Mouse (Mus musculus) right cerebral cortex, postnatal 36 days (tissue): ENCODE results near the gene Bst1.

ENCODE experiments used
- DNase-seq, 2 experiments: peaks; one replicate each; pipeline ENCODE4 v3.0.0; 2022; ENCODE audit warnings: low spot score in 2 of 2, mixed read lengths in 1 of 2

Gene Bst1

GRCm38 (mm10) chr5:43855769-43856168 is 37.1 kb downstream of the Bst1 start:
- DNase-seq, result no peak

DNA sequence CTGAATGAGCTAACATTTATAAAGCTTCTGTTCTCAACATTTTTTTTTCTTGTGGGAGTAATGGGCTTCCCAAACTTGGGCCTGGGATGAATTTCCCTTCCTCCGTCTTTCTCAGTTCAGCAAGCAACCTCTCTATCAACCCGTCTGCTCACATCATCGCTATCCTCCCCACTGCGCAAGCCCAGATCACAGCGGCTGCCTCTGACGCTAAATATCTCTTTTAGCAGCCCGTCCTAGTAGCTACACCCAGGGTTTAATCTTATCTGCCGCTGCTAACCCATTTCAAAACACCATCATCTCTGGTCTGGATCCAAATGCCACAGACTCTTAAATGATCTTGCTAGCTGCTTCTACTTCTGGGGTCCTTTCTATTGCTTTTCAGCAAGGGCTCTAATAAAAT is 41.0 kb downstream of the Bst1 start:
- no peak for DNase-seq

GRCm38 (mm10) chr5:43860096-43860495 is 41.4 kb downstream of the Bst1 start:
- no peak for DNase-seq

GRCm38 (mm10) chr5:43860670-43861431 is 42.2 kb downstream of the Bst1 start:
- no peak for DNase-seq

- no peak for DNase-seq
Measured at GRCm38 (mm10) chr5:43863642-43864041, 45.0 kb downstream of the Bst1 start.

- peak in 1 of 2 experiments; percentile 42 for DNase-seq
Measured at GRCm38 (mm10) chr5:43865316-43865715, 46.6 kb downstream of the Bst1 start.

- DNase-seq, result no peak
Measured at GRCm38 (mm10) chr5:43868253-43868652, 49.6 kb downstream of the Bst1 start, which contains the start of gene Cd38. Gene Cd38 (plus strand): TSS chr5:43868553.

DNA sequence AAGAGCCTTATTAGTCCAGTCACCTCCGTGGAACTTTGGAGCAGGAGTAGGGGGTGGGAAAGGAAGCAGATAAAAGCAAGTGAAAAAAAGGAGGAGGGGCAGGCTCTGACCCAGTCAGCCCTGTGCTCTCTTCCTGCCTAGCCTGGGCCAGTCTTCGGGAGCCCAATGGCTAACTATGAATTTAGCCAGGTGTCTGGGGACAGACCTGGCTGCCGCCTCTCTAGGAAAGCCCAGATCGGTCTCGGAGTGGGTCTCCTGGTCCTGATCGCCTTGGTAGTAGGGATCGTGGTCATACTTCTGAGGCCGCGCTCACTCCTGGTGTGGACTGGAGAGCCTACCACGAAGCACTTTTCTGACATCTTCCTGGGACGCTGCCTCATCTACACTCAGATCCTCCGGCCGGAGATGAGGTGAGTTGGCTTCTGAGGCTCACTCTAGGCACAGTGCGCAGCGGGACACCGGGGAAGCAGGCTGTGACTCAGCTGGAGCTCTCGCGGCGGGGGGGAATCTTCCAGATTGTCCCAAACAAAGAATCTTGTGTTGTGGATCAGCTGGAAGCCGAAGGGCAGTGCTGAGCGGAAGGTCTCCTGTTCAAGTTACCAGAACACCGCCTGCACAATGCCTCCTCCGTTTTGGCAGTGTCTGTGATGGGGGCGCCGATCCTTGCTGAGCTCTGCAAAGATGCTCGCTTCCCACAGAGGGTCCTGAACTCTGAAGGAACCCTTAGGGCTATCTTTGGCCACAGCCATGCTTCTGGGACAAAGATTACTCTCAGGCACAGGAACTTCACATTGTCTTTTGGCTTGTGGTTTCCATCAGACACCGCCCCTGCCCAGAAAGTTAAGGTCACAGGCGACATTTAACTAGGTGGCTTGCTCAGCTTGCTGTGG is 50.3 kb downstream of the Bst1 start:
- DNase-seq, result no peak

DNA sequence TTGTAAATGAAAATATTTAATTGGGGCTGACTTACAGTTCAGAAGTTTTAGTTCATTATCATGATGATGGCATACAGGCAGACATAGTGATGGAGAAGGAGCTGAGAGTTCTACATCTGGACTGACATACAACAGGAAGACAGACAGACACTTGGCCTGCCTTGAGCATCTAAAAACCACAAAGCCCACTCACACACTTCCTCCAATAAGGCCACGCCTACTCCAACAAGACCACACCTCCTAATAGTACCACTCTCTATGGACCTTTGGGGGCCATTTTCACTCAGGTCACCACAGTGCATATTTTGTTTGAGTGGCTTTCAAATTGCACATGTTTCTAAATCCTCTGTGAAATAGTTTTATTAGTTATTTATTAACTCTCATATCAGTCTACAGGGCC is 53.2 kb downstream of the Bst1 start:
- DNase-seq, result no peak

DNA sequence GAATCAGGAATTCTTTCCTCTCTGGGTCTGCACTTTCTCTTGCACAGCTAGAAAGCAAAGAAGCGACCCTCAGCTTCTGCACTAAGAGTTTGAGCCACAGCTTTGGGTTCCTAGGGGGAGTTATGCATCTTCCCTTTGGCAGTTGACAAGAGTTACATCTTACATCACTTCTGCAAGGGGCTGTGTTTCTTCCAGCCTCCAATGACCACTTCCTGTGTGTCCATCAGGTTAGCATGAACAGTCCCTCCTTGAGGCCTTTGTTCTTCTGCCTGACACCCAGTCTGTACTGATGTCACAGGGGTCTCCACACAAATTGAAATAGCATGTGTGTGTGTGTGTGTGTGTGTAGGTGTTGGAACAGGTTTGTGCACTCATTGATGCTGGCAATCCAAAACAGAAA is 54.0 kb downstream of the Bst1 start:
- DNase-seq, result no peak

DNA sequence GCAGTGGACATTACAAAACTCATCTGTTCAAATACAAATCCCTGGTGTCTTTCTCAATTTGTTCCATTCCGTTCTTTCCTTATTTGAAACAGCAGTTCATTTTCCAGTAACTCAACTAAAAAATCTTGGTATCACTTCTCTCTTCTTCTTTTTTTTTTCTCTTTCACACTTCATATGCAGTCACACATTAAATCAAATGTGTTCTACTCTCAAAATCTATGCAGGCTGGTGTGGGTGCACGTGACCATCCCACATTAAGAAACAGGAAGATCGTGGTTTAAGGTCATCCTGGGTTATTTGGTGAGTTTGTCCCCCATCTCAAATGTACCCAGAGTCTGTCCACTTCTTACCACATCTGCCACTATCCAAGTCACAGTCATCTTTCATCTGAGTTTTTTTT is 63.3 kb downstream of the Bst1 start:
- no peak for DNase-seq

DNA sequence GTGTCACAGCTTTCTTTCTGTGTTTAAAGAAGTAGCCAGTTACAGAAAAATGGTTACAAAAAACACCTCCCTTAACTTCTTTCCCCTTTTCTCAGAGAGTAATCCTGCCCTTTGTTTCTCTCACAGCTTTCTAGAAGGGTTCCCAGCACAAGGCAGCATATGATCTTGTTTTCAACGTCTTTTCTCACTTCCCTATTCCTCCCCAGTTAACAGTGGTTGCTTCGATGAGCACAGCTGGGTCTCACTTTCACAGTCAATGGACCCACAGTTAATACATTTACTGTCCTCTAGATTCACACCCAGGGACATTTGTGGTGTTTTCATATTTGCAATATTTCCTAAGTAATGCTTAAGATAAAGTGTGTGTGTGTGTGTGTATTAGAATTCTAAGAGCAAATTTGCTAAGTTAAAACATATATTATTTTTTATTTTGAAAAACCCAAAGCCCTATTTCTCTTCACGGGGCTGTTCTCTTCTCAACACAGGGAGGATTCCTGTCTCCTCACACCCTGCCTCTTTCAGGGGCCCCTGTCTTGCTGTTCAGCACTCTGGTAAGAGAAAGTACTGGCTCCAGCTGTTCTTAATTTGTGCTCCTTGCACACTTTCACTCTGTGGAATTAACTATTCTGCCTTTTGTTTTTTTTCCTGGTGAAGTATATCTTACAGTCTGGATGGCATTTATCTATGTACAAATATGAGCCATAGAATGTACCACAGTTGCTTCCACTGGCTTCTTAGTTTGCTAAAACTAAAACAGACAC is 66.6 kb downstream of the Bst1 start:
- DNase-seq, result no peak

GRCm38 (mm10) chr5:43892386-43892785 is 73.7 kb downstream of the Bst1 start:
- DNase-seq, result peak in 1 of 2 experiments; percentile 7
